Mouse (Mus musculus) hindbrain, embryonic 12.5 days (tissue): ENCODE measurements at regions not wholly inside any gene's neighbourhood (a gene's known extent, or its start where the extent isn't known, plus 50 kb on each side); places are given as distances from the start of the nearest gene placed in this dataset.

Experiments
- ATAC-seq: fragments of 200-750 bp; cut with Nextera tagmentation; 2 replicates; pipeline ENCODE4 v1.8.0; 2017; ENCODE audit warnings: moderate TSS enrichment; ENCODE audit not compliant: low FRiP score
- H3K27ac ChIP-seq: fragments of 300-500 bp; sonication (generic); 2 replicates; pipeline ENCODE4 v1.5.1; 2016; ENCODE audit warnings: mild to moderate bottlenecking
- H3K27me3 ChIP-seq: fragments of 300-500 bp; sonication (generic); 2 replicates; pipeline ENCODE4 v1.6.1; 2016; ENCODE audit warnings: mild to moderate bottlenecking
- H3K36me3 ChIP-seq: fragments of 300-500 bp; sonication (generic); 2 replicates; pipeline ENCODE4 v1.6.1; 2016; ENCODE audit warnings: mild to moderate bottlenecking
- H3K4me1 ChIP-seq: fragments of 300-500 bp; sonication (generic); 2 replicates; pipeline ENCODE4 v1.6.1; 2016
- H3K4me2 ChIP-seq: fragments of 300-500 bp; sonication (generic); replicated peaks from 2 replicates; pipeline ENCODE4 v1.6.1; 2016; ENCODE audit warnings: mild to moderate bottlenecking
- H3K4me3 ChIP-seq: fragments of 300-500 bp; sonication (generic); 2 replicates; pipeline ENCODE4 v1.5.1; 2016; ENCODE audit warnings: mild to moderate bottlenecking
- H3K9ac ChIP-seq: fragments of 300-500 bp; sonication (generic); 2 replicates; pipeline ENCODE4 v1.6.1; 2016; ENCODE audit warnings: mild to moderate bottlenecking, moderate library complexity
- H3K9me3 ChIP-seq: fragments of 300-500 bp; sonication (generic); replicated peaks from 2 replicates; pipeline ENCODE4 v1.6.1; 2016; ENCODE audit warnings: mild to moderate bottlenecking
- WGBS: fragments of 180-500 bp; shearing (Covaris S2); methylation state at CpG from one replicate; pipeline ENCODE4 v1.1.7; 2016; 5-methylcytosine and 5-hydroxymethylcytosine counted together

DNA sequence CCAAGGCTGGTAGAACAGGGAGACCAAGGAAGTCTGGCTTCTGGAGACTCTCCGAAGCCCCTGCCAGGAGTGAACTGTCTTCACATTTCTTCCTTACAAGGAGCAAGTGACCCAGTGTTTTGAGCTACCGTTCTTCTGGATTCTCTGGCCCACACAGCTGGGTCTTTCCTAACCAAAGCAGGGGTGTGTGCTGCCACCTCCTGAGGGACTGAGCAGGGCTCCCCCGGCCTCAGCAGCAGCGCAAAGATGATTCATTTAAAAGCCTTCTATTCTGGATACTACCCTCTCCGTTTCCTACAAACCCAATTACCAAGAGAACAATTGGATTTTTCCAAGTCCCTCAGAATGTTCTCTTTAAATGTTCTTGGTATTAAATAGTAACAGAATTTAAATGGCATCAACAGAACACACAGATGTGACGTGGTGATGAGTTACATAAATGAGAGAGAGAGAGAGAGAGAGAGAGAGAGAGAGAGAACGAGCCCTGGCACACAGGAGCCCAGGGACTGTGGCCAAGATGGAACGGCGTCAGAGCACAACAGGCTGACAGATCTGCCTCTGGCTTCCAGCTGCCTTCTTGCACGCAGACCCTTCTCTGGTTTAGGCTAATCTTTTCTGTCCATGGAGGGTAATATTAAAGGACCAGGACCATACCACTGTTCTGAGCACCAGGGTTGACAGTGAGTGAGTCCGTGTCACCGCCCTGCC lies 191.6 kb downstream of the Agtpbp1 start:
- Histone ChIP-seq H3K27me3 (no peaks in the 10 kb centered on the region), H3K4me1 (no peaks in the 10 kb centered on the region), H3K4me2 (no peak overlapping the region), H3K9ac (no peak overlapping the region), H3K27ac (no peak overlapping the region), H3K36me3 (no peaks in the 10 kb centered on the region), H3K9me3 (no peaks in the 10 kb centered on the region), H3K4me3 (no peak overlapping the region)
- WGBS: 77% methylated on average over 12 of the region's 12 CpGs
- no peak for ATAC-seq

DNA sequence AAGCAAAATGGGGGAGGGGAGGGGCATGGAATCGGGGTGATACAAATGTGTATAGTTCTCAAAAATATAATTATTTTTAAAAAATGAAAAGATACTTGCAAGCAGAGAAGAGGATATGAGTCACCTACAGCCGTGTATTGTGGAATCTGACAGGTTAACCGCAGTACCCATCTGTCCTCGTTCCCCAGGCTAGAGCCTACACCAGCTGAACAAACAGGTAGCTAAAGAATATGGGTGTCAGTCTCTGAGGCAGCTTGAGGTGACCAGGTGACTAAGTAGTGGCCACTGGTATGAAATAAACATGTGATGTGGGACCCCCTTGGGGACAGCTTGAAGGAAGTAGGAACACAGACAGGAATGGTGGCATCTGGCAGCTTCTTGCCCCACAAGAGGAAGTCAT lies 192.2 kb downstream of the Agtpbp1 start:
- no peaks in the 10 kb centered on the region for H3K27me3 ChIP-seq
- H3K9ac ChIP-seq: no peak overlapping the region
- H3K36me3 ChIP-seq: no peaks in the 10 kb centered on the region
- no peak for ATAC-seq
- H3K4me3 ChIP-seq: no peak overlapping the region
- no peak overlapping the region for H3K27ac ChIP-seq
- H3K4me1 ChIP-seq: peaks cover 3% of the 10 kb centered on the region; the same call in 1 of the 2 replicates
- 82% methylated on average over 4 of the region's 4 CpGs for WGBS
- no peaks in the 10 kb centered on the region for H3K9me3 ChIP-seq
- no peak overlapping the region for H3K4me2 ChIP-seq

DNA sequence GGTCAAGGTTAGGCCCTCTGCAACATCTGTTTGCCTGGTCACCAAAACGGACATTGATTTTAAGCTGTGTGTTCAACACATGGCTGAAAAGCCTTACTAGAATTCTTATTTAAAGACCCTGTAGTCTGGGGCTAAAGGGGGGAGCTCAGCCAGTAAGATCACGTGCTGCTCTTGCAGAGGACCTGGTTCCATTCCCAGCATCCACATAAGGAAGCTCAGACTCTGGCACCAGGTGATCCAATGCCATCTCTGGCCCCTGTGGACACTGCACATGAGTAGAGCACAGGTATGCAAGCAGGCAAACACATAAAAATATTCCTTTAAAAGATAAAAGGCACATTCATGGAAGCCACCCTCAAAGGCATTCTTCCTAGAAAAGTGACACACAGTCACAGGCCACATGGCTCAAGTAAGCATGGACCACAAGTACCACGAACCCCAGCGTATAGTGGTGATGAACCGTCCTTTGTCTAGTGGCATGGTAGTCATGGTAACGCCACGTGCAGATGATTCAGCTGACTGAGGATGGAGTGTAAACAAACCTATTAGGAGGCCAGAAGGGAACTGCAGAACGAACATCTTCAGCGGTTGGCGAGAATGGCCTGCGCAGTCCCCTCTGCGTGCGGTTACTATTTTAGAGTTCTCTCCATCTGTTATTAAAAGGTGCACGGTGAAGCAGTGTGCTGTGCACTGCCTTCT lies 197.3 kb downstream of the Agtpbp1 start:
- peak; percentile 78 for ATAC-seq
- Histone ChIP-seq H3K4me2 (no peak overlapping the region), H3K9ac (no peak overlapping the region), H3K4me3 (no peak overlapping the region), H3K9me3 (no peaks in the 10 kb centered on the region), H3K36me3 (no peaks in the 10 kb centered on the region), H3K4me1 (peaks cover 10% of the 10 kb centered on the region; the same call in 1 of the 2 replicates), H3K27ac (no peak overlapping the region), H3K27me3 (no peaks in the 10 kb centered on the region)
- 66% methylated on average over 14 of the region's 14 CpGs for WGBS

DNA sequence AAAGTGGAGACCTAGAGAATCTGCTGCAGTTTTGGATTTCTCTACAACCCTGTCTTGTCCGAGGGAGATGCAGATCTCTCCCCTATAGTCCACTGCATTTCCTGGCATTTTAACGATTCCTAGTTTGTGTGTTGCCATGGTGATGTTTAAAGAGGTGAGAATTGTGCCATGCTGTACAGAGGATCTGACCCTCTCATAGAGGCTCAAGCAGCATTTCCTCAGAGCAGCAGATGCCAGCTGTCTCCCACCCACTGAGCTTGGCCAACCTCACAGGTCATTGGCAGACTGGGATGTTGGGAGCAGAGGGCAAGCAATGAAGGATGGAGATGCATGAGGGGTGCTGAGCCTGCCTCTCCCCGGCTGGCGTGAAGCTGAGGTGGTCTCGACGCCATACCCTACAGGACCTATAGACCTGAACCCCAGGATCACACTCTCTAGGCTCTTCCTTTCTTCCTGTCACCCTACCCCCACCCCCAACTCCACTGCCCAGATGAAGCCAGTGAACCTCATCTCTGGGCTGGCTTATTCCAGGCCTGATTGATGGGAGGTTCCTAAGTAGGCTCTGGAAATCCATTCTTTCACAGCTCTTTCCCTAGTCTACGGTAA lies 198.0 kb downstream of the Agtpbp1 start:
- Histone ChIP-seq H3K4me3 (no peak overlapping the region), H3K27me3 (no peaks in the 10 kb centered on the region), H3K9me3 (no peaks in the 10 kb centered on the region), H3K4me1 (peaks cover 10% of the 10 kb centered on the region; the same call in 1 of the 2 replicates), H3K27ac (no peak overlapping the region), H3K9ac (no peak overlapping the region), H3K36me3 (no peaks in the 10 kb centered on the region), H3K4me2 (no peak overlapping the region)
- ATAC-seq: no peak
- WGBS: 81% methylated on average over 7 of the region's 7 CpGs

DNA sequence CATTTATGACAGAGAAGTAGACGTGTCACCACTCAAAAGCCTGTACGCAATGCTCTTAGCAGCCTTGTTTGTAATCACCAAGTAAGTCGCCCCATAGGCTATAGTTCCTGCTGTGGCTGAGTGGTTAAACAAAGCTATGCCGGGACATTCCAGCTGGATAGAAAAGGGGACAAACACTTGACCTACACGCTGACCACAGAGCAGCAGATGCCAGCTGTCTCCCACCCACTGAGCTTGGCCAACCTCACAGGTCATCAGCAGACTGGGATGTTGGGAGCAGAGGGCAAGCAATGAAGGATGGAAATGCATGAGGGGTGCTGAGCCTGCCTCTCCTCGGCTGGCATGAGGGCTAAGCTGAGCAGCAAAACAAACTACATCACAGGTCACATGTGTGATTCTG lies 199.2 kb downstream of the Agtpbp1 start:
- Histone ChIP-seq H3K9ac (no peak overlapping the region), H3K27me3 (no peaks in the 10 kb centered on the region), H3K4me1 (peaks cover 10% of the 10 kb centered on the region; the same call in 1 of the 2 replicates), H3K4me3 (no peak overlapping the region), H3K27ac (no peak overlapping the region), H3K4me2 (no peak overlapping the region), H3K9me3 (no peaks in the 10 kb centered on the region), H3K36me3 (no peaks in the 10 kb centered on the region)
- WGBS: 56% methylated on average over 6 of the region's 6 CpGs
- ATAC-seq: no peak

DNA sequence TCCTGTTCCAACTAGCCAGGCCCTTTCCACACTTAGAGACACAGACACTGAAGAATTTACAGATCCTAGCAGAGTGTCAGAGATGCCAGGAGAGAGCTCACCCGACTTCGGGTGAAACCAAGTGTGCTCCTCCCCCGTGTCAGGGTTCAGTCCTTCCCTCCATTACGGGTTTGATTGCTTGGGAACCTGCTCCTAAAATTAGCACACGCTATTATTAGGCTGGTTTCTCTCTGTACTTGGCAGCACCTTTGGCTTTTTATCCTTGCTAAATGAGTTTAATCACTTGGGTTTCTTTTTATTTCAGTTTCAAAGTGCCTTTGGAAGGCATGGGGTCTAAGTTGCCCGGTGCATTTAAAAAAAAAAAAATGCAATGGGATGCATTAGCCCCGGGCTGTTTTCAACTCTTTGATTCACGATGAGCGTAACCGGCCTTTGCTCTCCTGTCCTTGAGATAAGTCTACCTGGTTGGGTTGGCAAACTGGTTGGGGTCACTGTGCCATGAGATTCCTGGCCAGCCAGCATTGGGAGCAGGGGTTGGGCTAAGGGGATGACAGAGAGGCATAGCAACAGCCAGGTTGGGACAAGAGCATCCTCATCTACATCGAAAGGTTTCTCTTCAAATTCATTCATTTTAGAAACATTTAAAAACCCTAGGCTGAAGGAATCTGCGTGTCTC lies 214.7 kb downstream of the Agtpbp1 start:
- H3K9ac ChIP-seq: no peak overlapping the region
- 92% methylated on average over 12 of the region's 12 CpGs for WGBS
- H3K9me3 ChIP-seq: no peaks in the 10 kb centered on the region
- no peak overlapping the region for H3K4me3 ChIP-seq
- no peak overlapping the region for H3K27ac ChIP-seq
- H3K36me3 ChIP-seq: no peaks in the 10 kb centered on the region
- H3K4me1 ChIP-seq: 0 out of 2 replicates have a peak, but pooled peaks cover 4% of the 10 kb centered on the region
- ATAC-seq: no peak
- H3K4me2 ChIP-seq: no peak overlapping the region
- H3K27me3 ChIP-seq: no peaks in the 10 kb centered on the region

DNA sequence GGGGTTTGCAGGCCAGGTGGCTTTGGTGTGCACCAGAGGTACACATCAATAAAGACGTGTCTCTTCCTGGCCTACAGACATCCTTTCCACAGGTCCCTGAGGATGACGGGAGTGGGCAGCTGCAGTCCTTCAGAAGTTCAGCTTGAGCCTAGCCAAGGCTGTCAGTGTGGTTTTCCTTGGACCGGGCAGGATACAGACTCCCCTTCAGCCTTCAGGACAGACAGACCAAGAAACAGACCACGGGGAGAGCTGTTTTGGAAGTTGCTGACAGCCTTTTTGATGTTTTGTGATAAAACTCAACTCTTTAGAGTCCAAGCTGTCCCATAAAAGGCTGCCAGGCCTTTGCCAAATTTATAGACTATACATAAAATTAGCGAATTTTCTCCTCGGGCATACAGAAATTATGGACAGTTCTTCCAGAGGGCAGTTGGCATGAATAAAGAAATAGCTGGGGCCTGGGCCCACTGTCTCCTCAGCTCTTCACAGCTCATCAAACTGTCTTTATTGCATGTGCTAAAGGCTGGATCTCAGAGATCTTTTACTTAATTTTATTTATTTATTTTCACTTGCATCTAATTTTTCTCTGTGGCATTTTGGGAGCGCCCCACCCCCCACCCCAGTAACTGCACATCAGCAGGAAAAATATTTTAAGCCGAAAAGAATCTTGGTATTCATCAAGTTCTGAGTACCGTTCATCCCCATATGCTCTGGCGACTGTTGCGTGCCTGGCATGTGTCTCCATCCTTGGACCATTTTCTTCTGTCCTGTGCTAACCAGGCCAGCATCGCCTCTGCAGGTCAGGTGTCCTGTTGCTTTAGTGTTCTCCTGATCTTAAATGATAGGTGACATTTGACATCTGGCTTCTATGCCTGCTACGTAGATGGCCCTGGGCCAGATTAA lies 216.2 kb downstream of the Agtpbp1 start:
- Histone ChIP-seq H3K9me3 (no peaks in the 10 kb centered on the region), H3K4me1 (0 out of 2 replicates have a peak, but pooled peaks cover 4% of the 10 kb centered on the region), H3K4me3 (no peak overlapping the region), H3K9ac (no peak overlapping the region), H3K4me2 (no peak overlapping the region), H3K27me3 (no peaks in the 10 kb centered on the region), H3K36me3 (no peaks in the 10 kb centered on the region), H3K27ac (no peak overlapping the region)
- 81% methylated on average over 13 of the region's 13 CpGs for WGBS
- ATAC-seq: no peak

DNA sequence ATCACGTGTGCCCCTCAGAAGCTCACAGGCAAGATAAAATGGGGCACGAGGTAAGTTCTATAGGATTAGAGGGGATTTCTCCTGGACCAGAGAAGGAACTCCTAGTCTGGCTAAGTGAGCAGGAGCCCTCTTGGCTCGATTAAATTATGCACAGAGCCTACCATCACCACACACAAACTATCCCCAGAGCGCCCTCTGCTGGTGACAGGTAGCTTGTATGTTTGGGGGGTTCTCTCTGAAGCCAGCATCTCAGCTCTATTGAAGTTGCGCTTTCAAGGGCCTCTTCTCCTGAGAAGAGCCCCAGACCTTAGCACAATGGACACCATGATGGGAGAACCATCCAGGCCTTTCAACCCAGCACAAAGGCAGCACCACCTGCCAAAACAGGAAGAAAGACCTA lies 219.6 kb downstream of the Agtpbp1 start:
- Histone ChIP-seq H3K4me1 (0 out of 2 replicates have a peak, but pooled peaks cover 4% of the 10 kb centered on the region), H3K4me3 (no peak overlapping the region), H3K27me3 (no peaks in the 10 kb centered on the region), H3K27ac (no peak overlapping the region), H3K9ac (no peak overlapping the region), H3K4me2 (no peak overlapping the region), H3K9me3 (no peaks in the 10 kb centered on the region), H3K36me3 (no peaks in the 10 kb centered on the region)
- WGBS: 40% methylated on average over 5 of the region's 5 CpGs
- no peak for ATAC-seq

DNA sequence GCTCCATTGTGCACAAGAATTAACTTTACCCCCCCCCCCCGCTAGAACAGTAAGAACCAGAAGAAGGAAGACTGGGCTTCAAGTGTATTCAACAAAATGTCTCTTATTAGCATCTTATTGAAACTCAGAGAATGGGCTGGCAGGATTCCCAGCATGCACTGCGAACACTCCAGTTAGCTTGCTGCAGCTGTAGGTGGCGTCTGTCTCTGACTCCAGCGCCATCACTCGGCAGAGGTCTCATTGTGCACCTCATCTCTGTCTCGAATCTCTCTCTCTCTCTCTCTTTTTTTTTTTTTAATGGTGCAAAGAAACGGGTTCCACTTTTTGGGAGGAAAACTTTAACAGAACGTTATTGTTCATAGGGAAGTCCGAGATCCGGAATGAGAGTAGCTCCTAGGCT lies 221.6 kb downstream of the Agtpbp1 start:
- Histone ChIP-seq H3K27ac (no peak overlapping the region), H3K9ac (no peak overlapping the region), H3K9me3 (no peaks in the 10 kb centered on the region), H3K4me1 (0 out of 2 replicates have a peak, but pooled peaks cover 3% of the 10 kb centered on the region), H3K4me3 (no peak overlapping the region), H3K27me3 (no peaks in the 10 kb centered on the region), H3K36me3 (no peaks in the 10 kb centered on the region), H3K4me2 (no peak overlapping the region)
- no peak for ATAC-seq
- WGBS: 69% methylated on average over 10 of the region's 10 CpGs

DNA sequence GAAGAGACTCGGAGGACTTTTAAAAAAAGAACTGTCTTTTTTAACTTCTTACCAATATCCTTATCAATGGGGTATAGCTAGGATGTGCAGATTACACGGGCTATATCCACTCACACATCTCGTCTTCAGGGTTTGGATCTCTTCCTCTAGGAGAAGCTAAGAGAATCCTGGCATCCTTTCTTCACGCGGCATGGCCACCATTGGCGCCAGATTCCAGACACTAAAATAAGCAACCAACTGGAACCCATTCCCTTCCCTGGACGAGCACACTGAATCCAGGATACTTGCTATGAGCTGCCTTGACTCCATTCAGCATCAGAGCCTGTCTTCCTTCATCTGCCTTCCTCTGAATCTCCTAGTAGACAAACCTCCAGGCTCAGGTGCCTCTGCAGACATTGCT lies 223.7 kb downstream of the Agtpbp1 start:
- H3K4me3 ChIP-seq: no peak overlapping the region
- H3K27ac ChIP-seq: no peak overlapping the region
- H3K27me3 ChIP-seq: no peaks in the 10 kb centered on the region
- H3K9me3 ChIP-seq: no peaks in the 10 kb centered on the region
- no peak overlapping the region for H3K4me2 ChIP-seq
- no peak for ATAC-seq
- H3K36me3 ChIP-seq: no peaks in the 10 kb centered on the region
- no peaks in the 10 kb centered on the region for H3K4me1 ChIP-seq
- WGBS: 94% methylated on average over 7 of the region's 7 CpGs
- no peak overlapping the region for H3K9ac ChIP-seq

DNA sequence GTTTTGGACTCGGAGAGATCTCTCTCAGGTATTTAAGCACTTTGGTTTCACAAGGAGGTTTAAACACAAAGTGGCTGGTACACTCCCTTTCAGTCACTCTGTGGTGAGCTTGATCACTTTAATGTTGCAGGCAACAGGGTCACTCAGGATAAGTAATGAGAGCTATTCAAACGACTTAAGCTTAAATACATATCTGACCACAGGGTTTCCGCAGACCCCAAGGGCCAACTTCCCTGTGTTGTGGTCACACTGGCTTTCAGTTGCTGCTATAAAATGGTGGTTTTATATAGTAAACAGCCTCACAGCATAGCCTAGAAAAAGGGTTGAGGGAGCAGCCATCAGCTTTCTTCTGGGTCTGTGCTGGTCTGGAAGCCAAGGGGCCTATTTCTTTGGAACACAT lies 225.0 kb downstream of the Agtpbp1 start:
- Histone ChIP-seq H3K9me3 (no peaks in the 10 kb centered on the region), H3K9ac (no peak overlapping the region), H3K27me3 (no peaks in the 10 kb centered on the region), H3K4me2 (no peak overlapping the region), H3K27ac (no peak overlapping the region), H3K4me1 (no peaks in the 10 kb centered on the region), H3K36me3 (no peaks in the 10 kb centered on the region), H3K4me3 (no peak overlapping the region)
- ATAC-seq: no peak
- WGBS: 83% methylated on average over 3 of the region's 3 CpGs
